Mouse (Mus musculus) ovary, postnatal 14 days (tissue): ENCODE measurements at regions not wholly inside any gene's neighbourhood (a gene's known extent, or its start where the extent isn't known, plus 50 kb on each side); places are given as distances from the start of the nearest gene placed in this dataset.

Experiments used
- DNase-seq: peaks from one replicate; pipeline ENCODE4 v3.0.0; 2022; ENCODE audit warnings: low spot score

DNA sequence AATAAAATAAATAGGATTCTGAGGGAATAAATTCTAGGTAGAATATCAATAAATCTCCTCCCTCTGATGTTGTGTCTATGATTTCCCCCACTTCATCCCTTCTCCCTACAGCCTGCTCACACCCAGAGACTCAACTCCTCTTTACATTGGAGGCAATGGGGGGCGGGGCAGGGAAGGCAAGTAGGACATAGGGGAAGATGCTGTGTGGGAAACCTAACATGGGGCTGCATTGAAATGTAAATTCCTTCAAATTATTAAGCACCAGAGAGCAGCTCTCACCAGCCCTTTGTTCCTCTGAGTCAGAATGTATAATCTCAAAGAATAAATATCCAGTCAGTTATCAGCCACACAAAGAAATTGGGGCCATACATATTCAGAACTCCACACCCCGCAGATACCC, 91.6 kb downstream of the Nuf2 start:
- DNase-seq = no peak

DNA sequence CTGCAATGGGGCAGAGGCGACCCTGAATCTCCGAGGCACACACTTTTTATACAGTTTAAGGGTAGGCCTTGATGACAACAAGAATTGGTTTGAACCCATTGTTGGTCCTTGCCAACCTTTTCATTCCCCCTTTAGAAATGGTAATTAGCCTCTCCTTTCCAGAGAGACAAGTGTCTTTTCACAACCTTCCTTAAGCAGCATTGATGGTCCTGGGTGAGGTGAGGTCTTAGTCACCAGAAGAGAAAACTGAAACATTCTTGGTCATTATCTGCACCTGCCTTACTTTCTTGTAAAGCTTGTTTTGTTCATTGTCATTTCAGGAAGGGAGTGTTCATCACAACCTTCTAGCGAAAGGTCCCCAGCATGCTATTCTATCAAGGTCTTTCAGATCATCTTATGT, 93.3 kb downstream of the Nuf2 start:
- DNase-seq = no peak

DNA sequence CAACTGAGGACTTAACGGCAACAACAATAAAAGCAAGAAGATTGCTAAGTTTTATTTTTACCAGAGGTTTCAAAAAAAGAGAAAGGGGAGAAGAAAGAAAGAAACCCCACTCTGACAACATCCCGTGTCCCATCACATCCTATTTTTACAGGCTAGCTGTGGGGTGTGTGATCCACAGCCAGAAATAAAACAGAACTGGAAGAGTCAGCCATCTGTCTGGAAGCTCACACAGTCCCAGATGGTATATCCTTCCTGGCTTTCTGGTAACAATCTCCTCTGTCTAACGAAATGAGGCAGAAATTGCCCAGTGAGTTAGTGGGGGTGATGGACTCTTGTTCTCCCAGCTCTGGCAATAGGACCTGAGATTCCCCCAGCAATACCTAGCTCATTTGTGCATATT, 108.9 kb downstream of the Nuf2 start:
- no peak for DNase-seq

DNA sequence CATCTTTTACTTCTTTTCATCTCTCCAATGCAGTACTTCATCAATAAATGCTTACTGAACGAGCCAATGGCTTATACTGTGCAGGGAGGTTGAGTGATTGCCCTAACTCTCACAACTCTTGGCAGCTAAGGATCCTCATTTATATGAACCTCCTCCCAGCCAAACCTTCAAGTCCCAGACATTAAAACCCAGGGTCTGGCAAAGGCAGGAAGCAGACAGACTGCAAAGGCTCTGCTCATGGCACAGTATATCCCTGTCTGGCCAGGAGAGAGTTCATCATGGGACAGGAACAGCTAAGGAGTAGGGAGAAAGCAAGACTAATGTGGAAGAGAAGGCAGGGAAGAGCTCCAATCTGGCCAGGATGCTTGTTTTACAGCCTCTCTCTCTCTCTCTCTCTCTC, 109.6 kb downstream of the Nuf2 start:
- no peak for DNase-seq

DNA sequence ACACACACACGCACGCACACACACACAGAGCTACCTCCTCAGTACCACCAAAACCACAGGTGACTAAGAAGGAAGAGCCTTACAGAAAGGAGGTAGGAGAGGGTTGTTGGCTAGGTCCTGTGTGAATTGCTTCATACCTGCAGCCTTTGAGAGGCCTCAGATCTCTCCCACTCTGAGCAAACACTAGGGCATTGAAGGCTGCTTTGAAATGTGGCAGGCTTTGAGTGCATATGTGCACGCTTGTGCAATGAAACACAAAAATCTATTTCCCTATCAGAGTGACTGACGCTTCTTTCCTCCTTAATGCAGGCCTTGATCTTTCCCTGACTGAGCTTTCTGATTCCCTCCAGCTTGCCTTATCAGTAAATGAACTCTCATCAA, 112.6 kb downstream of the Nuf2 start:
- DNase-seq = no peak

DNA sequence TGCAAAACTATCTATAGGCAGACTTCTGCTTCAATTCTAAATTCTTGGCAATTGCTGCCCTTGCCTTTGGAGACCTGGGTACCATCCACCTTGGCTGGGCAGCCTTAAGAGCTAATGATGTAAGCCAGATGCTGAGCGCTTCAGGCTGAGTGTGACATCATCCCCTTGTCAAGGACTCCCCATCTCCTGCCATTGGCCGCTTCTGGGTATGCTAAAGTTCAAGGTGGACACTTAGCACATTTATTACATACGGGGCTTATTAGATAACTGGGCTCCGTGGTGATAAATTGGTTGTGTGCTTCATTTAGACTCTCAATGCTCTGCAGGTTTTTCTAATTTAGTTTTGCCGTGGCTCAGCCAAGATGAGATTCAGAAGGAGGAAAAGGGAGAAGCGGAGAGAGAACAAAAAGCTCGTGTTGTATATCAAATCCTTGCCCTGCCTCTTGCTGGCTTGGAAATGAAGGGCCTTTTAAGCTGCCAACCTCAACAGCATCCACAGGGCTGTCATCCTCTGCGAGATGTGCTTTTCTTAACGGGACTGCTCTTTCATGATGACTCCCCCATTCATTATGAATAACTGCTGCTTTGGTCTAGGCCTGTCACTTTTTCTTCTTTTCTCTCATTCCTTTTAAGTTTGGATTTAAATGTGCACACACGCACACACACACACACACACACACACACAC, 113.1 kb downstream of the Nuf2 start:
- no peak for DNase-seq

DNA sequence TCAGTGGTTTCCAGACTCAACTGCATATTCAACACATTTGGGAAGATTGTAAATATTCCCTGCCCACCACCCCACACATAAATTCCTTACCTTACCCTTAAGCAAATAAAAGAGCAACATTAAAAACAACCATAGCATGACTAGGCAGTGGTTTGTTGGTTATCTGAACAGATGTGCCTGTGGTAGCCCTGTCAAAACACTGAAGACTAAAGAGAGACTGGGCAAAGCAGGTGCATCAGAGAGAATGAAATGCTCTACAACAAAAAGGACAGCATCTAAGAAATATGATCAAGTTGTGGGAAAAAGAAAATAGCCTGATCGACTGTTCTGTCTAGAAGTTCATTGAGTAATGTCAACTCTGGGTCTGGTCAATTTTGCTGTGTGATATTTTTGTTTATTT, 114.6 kb downstream of the Nuf2 start:
- DNase-seq = no peak

DNA sequence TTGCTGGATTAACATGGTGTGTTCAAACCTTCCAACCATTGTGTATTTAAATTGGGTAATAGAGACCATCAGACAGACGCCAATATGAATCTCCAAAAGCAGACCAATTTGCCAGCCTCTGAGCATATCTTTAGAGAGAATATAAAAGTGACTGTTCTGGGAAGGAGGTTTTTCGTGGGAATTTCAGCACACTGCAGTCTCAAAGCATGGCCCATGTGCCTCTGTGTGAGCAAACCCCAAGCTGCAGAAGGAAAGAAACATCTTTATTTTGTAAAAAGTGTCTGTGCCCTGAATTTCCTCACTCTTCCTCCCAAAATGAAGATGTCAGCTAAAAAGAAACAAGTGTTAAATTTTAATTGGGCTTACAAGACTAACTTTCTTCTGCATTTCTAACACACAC, 123.1 kb downstream of the Nuf2 start:
- DNase-seq = no peak

DNA sequence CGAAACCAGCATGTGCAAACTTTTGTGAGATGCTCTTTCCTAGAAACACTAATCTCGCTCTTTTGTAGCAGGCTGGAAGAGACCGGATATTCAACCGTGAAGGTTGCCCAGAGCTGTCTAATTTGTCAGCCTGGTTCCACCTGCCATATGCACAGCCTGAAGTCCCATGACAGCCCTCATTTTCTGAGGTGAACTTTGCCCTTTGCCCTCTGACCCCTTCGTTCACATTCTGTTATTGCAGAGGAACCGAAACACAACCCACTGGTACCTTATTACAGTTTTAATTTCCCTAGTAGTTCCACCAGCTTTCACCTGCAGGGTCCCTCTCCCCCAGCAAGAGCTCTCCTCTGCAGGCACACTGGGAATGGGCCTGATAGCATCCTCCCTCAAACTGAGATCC, 130.4 kb downstream of the Nuf2 start:
- DNase-seq = no peak

DNA sequence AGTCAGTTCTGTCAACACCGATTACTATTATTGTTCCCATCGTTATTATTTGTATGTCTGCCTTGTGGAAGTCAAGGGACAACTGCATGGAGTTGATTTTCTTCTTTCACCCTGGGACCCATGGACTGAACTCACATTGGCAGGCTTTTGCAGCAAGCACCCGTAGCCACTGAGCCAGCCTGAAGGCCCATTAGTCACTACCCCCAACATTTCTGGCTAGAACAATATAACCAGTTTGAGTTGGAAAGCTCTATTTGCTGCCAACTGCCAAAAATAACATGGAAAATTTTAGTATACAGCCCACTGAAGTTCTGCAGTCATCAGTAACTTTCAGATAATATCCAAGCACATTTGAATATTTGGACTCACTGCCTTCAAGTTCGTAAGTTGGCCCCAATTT, 133.9 kb downstream of the Nuf2 start:
- no peak for DNase-seq

DNA sequence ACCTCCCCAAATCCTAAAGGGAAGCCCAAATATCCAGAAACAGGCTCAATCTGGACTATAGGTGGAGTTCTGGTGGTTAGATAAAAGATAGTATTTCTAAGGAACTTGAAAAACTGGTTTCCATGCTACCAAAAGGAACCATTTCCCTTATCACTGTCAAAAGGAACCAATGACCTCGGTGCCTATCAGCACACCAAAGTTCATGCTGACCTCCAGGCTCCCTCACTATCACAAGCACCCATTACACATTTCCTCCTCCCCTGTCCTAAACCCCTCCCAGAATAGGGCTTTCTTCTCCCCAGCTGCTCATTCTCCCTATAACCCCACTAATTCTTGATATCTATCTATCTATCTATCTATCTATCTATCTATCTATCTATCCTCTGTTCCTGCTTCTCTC, 144.2 kb downstream of the Nuf2 start:
- DNase-seq = no peak

DNA sequence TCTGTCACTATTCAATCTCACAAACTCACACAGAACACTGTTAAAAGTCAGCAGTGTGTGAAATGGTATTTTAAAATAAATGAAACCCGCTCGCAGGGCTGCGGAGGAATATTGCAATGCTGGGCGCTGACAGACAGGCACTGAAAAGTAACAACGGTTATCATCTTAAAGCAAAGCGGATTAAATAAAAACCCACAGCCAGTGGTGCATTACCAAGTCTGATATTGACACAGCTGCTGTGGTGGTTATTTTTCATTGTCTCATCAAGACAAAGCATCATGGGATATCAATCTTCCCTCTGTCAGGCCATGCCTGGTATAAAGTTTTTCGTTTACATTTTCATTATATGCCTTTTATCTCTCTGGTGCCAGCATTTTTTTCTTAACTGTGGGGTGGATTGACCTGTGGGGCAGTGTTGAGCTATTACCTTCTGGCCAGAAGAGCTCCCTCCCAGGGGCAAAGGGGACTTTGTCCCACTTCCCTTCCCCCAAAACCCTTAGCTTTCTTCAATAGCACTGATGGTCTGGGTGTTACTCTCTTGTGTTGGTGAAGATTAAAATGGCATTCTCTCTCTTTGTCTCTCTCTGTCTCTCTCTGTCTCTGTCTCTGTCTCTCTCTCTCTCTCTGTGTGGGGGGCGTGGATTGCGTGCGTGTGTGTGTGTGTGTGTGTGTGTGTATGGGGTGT, 145.4 kb downstream of the Nuf2 start:
- no peak for DNase-seq

DNA sequence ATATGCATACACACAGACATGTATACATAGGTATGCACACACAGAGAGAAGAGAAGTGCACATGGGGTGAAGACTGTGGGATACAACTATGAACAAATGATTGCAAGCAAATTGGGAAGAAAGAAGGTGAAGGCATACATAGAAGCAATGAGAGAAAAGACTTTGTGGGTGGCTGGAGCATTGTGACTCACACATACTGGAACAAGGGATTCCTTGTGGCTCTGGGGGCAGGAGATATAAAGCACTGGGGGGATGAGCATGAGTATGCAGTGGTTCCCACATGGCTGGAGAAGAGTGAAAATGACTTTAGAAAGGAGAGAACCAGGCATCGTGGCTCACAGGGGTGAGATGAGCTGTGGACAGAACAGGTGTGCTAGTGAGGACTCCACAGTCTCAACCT, 156.6 kb downstream of the Nuf2 start:
- DNase-seq = no peak

DNA sequence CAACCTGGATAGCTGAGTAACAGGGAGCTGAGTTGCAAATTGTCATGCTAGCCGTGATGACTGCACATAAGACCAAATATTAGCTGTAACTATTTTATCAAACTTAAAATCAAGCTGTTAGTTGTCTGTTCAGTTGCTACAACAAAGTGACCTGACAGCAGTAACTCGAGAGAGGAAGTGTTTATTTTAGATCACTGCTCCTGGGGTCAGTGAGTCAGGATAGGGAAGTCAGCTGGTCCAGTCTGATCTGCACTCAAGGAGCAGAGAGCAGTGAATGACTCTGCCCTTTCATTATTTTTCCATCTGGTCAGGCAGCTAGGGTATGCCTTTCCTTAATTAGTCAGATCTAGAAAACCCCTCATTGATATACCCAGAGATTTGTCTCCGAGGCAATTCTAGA, 162.5 kb downstream of the Nuf2 start:
- no peak for DNase-seq

DNA sequence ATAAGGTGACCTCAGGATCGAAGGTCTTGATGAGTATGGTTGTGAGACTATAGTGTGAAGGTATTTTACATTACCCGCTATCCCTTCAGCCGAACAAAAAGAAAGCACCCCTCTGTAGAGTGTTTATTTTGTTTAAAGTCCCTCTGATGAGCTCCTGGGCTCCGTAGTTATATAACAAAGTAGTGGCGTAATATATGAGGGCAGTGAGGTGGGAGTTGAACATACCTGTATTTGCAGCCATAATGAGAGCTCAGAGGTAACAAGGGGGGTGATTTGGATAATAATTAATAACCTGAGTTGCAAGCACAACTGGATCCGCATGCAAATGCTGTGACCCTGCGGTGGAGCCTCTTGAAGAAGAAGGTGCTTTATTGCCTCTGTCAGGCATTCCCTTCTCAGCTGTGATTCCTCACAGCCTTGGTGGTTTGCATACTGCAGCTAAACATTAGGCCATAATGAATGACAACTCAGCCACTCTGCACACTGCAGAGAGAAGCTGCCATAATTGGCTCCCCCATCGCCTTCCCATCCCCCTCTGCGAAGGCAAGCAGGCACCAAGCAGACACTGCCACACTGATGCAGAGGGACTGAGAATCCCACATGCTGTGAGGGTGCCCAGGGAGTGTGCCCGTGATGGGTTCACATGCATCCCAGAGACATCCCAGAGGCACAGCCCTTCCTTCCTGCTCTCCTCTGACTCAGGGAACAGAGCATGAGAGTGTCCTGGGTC, 163.3 kb downstream of the Nuf2 start:
- DNase-seq = no peak

DNA sequence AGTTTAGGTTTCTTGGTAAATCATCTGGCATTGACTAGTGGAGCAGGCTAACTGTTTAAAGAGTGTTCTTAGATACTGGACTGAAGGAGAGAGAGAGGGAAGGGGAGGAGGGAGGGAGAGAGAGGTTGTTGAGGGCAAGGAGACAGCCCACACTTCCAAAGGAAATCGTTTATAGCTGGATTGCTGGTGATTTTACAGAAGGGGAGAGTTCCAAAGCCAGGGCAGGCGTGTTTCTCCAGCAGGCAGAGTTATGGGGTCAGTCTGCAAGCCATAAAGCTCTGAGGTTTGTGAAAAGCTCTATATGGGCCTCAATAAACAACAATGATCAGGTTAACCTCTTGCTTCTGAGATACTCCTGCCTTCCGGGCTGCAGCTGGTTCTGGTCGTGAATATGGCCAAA, 163.9 kb downstream of the Nuf2 start:
- no peak for DNase-seq

DNA sequence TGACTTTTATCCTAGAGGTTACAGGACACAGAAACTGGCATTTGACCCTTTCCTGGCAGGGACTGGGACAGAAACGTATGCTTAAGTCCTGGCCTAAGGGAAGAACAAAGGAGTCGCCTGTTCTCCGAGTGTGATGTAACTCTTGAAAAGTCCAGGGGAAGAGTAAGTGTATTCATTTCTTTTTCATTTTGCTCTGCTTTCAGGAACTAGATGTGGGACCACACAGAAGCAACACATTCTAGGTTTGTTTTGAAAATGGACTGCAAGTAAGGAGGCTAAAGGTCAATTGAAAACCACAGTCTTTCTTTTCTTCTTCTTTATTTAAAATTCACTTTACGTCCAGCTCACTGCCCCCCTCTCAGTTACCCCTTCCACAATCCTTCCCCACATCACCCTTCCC, 168.7 kb downstream of the Nuf2 start:
- no peak for DNase-seq

DNA sequence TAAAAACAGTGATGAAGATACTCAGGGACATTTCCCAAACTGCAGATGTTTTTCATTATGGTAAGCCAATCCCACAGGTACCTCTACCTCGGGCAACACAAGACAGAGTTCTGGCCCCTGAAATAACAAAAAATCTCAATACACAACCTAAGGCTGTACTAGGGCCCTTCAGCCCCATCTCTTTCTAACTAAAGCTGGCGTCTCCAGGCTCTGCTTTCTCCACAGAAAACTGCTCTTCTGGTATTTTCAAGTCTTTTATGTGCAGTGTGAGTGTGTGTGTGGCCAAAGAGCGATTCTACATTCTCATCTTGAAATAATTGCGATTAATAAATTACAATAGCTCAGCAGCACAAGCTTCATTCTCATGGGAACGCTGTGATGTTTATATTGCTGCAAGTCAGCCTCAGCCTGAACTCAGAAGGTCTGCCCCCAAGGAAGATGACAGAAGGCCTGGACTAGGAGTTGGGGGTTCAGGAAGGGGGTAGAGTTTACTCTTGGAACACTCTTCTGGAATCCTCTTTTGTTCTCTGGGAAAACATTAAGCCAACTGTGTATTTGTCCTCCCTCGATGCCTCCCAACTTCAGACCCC, 173.5 kb downstream of the Nuf2 start:
- no peak for DNase-seq

DNA sequence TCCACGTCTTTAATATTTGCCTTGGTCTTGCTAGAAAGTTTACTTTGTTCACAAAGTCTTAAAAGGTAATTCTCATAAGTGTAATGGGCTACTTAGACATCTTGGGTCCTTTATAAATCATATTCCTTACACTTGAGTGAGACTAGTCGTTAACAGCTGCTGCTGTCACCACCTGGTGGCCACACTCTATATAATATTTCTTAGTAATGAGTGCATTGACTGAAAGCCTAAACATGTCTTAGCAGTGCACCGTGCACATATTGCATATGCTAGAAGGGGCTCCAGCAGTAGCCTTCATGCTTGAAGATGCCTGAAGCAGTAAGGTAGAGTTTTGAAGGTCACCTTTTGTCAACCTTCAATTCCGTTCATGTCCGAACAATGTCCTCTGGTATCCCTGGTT, 177.2 kb downstream of the Nuf2 start:
- DNase-seq = no peak

DNA sequence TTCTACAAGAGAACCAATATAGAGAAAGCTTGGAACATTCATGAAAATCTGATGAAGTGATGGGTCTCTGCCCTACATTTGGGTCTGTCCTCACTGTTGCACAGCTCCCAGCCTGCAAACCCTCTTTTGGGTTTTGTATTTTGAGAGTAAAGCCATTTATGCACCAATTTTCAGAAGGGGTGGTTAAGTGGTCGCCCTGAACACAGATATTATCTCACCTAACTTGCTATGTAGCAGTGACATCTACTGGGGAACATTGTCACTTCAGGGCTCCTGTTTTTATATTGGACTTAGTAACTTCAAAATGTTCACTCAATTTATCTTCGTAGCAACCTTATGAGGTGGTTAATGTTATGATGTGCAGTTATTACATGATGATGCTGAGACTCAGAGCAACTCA, 183.6 kb downstream of the Nuf2 start:
- DNase-seq = no peak

DNA sequence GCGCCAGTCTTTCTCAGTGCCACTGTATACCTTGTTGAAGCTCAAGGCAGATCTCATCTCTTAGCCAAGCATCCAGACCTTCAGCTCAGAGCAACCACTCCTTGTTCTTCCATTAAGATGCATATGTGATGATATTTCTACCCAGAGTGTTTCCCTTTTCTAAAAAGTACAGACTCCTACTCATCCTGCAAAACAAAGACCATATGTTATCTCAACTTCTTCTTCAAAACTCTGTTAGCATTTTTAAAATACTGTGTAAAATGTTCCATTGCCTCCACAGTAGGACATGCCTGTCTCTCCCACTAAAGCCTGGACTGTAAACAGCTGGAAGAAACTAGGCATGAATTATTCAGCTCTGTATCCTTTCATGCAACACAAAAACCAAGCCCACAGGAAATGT, 184.4 kb downstream of the Nuf2 start:
- DNase-seq = no peak

DNA sequence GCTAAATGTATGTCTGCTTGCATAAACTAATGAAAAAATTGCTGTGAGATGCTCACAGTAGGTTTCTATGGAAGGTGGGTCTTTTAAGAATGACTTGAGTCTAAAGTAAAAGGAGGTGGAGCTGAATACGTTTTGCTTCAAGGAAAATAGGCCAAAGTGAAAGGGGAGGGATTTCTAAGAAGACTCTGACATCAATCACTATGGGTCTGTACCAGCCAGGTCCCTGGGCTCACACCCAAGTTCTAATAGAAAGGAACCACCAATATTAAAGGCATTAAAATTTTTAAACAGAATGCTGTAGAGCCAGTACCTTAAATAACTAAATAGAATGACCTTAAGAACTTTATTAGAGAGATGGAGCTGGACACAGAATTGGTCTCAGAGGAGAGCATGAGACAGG, 190.1 kb downstream of the Nuf2 start:
- DNase-seq = no peak

DNA sequence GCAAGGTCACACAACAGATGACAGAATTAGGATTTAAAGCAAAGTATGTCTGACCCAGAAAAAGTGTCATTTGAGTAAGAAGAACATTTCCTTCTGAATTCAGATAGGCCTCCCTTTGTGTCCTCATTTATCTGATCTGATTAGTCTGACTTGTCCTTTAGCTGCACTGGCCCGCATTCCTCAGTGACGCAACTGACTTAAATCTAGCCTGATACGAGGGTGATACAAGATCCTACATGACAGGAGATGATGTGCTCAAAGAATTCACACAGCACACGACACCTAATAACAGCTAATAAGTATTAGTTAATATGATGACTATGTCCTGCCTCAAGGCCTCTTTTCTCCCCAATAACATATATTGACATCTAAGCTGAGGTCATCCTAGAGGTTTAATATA, 192.8 kb downstream of the Nuf2 start:
- DNase-seq = no peak
